Mouse (Mus musculus) hematopoietic multipotent progenitor cell, adult 10-12 weeks (in vitro differentiated cells): ENCODE data around the gene Gm4631. TPM values are rescaled to one million over a fixed set of nuclear protein-coding genes. Genes with fewer than 3 reads are reported as not detected.

Experiments used
- polyA plus RNA-seq: library from polyadenylated mRNA; stranded (reverse); fragments of >175 nt; gene quantifications from 2 replicates; pipeline ENCODE4 v1.2.3, GENCODE M21; 2012; ENCODE audit warnings: low replicate concordance

Gm4631 gene
- polyA plus RNA-seq = 0.11 and 0.46 TPM in 2 replicates

DNA sequence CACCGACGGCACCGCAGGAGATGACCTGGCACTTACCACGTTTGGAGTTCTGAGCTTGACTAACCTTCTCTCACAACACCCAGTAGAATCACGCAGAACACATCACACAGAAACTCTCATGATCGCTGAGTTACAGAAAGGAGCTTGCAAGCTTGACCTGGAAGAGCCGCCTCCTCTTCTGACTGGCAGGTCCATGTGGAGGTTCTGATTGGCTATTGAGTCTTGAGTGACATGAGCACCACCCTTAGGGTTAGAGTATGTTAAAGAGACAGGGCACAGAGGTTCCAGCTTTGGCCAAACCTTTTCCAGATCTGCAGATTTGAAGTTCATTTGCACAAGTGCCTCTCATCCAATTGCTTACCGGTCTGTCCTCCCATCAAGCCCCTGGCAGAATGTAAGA, at the start of gene Gm4631:
Gene Gm4631, minus strand, starts transcription at position 101 of the 400 bp plus-strand sequence.

DNA sequence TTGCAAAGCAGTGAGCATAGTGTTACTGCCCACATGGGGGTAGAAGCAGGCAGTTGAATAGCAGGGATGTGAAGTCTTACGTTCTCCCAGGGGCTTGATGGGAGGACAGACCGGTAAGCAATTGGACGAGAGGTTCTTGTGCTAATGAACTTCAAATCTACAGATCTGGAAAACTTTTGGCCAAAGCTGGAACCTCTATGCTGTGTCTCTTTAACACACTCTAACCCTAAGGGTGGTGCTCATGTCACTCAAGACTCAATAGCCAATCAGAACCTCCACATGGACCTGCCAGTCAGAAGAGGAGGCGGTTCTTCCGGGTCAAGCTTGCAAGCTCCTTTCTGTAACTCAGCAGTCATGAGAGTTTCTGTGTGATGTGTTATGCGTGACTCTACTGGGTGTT, 34.1 kb upstream of the Gm4631 start, which contains the start of gene Zfp968:
Gene Zfp968, plus strand, starts transcription at position 301 of the 400 bp plus-strand sequence.

DNA sequence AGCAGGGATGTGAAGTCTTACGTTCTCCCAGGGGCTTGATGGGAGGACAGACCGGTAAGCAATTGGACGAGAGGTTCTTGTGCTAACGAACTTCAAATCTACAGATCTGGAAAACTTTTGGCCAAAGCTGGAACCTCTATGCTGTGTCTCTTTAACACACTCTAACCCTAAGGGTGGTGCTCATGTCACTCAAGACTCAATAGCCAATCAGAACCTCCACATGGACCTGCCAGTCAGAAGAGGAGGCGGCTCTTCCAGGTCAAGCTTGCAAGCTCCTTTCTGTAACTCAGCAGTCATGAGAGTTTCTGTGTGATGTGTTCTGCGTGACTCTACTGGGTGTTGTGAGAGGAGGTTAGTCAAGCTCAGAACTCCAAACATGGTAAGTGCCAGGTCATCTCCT, 63.2 kb downstream of the Gm4631 start, which contains the start of gene Gm14440:
Gene Gm14440, plus strand, starts transcription at position 301 of the 400 bp plus-strand sequence.

Other genes with a start within 250 kb of the Gm4631 start
- gene Gm14399, start 196.2 kb downstream of the Gm4631 start, polyA plus RNA-seq = 0.22 and 0.29 TPM in 2 replicates
- gene Gm14443, start 162.3 kb downstream of the Gm4631 start, polyA plus RNA-seq = 0.02 and 0.04 TPM in 2 replicates
- 0.53 and 0.76 TPM in 2 replicates for gene Gm14391, start 131.3 kb downstream of the Gm4631 start, polyA plus RNA-seq
- 0.16 TPM in 1 of 2 replicates, not detected in the other for gene Gm14440, start 63.1 kb downstream of the Gm4631 start, polyA plus RNA-seq
- gene Zfp968, start 34.2 kb upstream of the Gm4631 start, polyA plus RNA-seq = 0.38 and 0.56 TPM in 2 replicates
- gene Gm4724, start 97.6 kb upstream of the Gm4631 start, polyA plus RNA-seq = not detected in 2 replicates
- not detected in 2 replicates for gene Zfp965, start 131.8 kb upstream of the Gm4631 start, polyA plus RNA-seq